Mouse (Mus musculus) hindbrain, embryonic 12.5 days (tissue): ENCODE measurements at regions not wholly inside any gene's neighbourhood (a gene's known extent, or its start where the extent isn't known, plus 50 kb on each side); places are given as distances from the start of the nearest gene placed in this dataset.

Experiments
- ATAC-seq: fragments of 200-750 bp; cut with Nextera tagmentation; 2 replicates; pipeline ENCODE4 v1.8.0; 2017; ENCODE audit warnings: moderate TSS enrichment; ENCODE audit not compliant: low FRiP score
- H3K27ac ChIP-seq: fragments of 300-500 bp; sonication (generic); 2 replicates; pipeline ENCODE4 v1.5.1; 2016; ENCODE audit warnings: mild to moderate bottlenecking
- H3K27me3 ChIP-seq: fragments of 300-500 bp; sonication (generic); 2 replicates; pipeline ENCODE4 v1.6.1; 2016; ENCODE audit warnings: mild to moderate bottlenecking
- H3K36me3 ChIP-seq: fragments of 300-500 bp; sonication (generic); 2 replicates; pipeline ENCODE4 v1.6.1; 2016; ENCODE audit warnings: mild to moderate bottlenecking
- H3K4me1 ChIP-seq: fragments of 300-500 bp; sonication (generic); 2 replicates; pipeline ENCODE4 v1.6.1; 2016
- H3K4me2 ChIP-seq: fragments of 300-500 bp; sonication (generic); replicated peaks from 2 replicates; pipeline ENCODE4 v1.6.1; 2016; ENCODE audit warnings: mild to moderate bottlenecking
- H3K4me3 ChIP-seq: fragments of 300-500 bp; sonication (generic); 2 replicates; pipeline ENCODE4 v1.5.1; 2016; ENCODE audit warnings: mild to moderate bottlenecking
- H3K9ac ChIP-seq: fragments of 300-500 bp; sonication (generic); 2 replicates; pipeline ENCODE4 v1.6.1; 2016; ENCODE audit warnings: mild to moderate bottlenecking, moderate library complexity
- H3K9me3 ChIP-seq: fragments of 300-500 bp; sonication (generic); replicated peaks from 2 replicates; pipeline ENCODE4 v1.6.1; 2016; ENCODE audit warnings: mild to moderate bottlenecking
- WGBS: fragments of 180-500 bp; shearing (Covaris S2); methylation state at CpG from one replicate; pipeline ENCODE4 v1.1.7; 2016; 5-methylcytosine and 5-hydroxymethylcytosine counted together

DNA sequence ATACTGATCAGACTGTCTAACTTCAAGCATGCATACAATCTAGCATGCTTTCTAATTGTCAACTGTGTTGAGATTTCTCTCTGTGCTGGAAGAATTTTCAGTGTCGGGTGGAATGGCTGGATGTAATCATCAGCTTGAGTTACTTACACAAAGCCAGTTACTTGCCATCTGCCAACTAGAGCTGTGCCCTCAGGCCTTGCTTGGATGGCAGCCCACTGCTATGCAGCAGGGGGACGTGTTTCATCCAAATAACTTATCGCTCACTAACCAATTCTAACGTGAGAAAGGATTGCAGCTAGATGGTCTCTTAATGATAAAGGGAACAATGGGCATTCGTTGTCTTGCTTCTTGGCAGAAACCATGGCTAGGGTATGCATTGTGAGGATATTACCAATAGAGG is 131.3 kb upstream of the Peli2 start:
- 63% methylated on average over 5 of the region's 5 CpGs for WGBS
- no peak for ATAC-seq
- Histone ChIP-seq H3K9me3 (no peaks in the 10 kb centered on the region), H3K27me3 (no peaks in the 10 kb centered on the region), H3K4me3 (no peak overlapping the region), H3K4me2 (no peak overlapping the region), H3K4me1 (peaks cover 8% of the 10 kb centered on the region), H3K9ac (no peak overlapping the region), H3K36me3 (no peaks in the 10 kb centered on the region), H3K27ac (no peak overlapping the region)

DNA sequence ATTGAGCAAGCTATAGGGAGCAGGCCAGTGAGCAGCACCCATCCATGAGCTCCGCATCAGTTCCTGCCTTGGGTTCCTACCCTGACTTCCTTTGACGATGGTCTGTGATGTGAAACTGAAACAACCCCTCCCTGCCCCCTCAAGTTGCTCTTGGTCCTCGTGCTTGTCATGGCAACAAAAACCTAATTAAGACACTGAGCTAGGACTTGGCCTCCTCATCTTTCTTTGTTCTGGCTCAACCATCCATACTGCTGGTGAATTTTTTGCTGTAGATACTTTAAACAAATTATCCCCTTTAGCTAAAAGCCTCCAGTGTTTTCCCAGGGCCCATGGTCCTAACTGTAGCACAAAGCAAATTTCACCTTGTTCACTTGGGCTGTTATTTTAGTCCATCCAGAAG is 129.9 kb upstream of the Peli2 start:
- no peaks in the 10 kb centered on the region for H3K27me3 ChIP-seq
- peaks cover 8% of the 10 kb centered on the region for H3K4me1 ChIP-seq
- no peak overlapping the region for H3K9ac ChIP-seq
- no peaks in the 10 kb centered on the region for H3K9me3 ChIP-seq
- WGBS = 51% methylated on average over 3 of the region's 3 CpGs
- no peak overlapping the region for H3K4me3 ChIP-seq
- no peak for ATAC-seq
- no peaks in the 10 kb centered on the region for H3K36me3 ChIP-seq
- no peak overlapping the region for H3K27ac ChIP-seq
- H3K4me2 ChIP-seq = no peak overlapping the region

DNA sequence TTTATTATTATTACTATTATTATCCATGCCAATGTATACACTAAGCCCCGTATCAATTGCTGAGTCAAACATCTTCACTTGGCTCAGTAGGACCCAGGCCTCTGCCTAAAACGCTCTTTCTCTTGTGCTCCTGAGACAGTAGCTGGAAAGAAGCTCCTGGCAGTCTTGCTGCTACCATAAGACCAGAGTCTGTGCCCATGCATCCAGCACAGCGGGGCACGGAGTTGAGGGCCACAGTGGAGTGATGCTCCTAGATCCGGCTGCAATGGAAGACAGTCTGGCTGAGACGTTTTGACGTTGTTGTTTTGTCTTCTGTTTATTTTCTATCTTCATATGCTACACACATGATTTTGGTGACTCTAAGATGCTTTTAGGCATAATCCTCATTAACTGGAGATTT is 129.1 kb upstream of the Peli2 start:
- ATAC-seq = no peak
- WGBS = 92% methylated on average over 7 of the region's 7 CpGs
- H3K9ac ChIP-seq = no peak overlapping the region
- H3K36me3 ChIP-seq = no peaks in the 10 kb centered on the region
- H3K4me3 ChIP-seq = no peak overlapping the region
- peaks cover 6% of the 10 kb centered on the region; the same call in 1 of the 2 replicates for H3K4me1 ChIP-seq
- H3K9me3 ChIP-seq = no peaks in the 10 kb centered on the region
- H3K27ac ChIP-seq = no peak overlapping the region
- H3K4me2 ChIP-seq = no peak overlapping the region
- H3K27me3 ChIP-seq = no peaks in the 10 kb centered on the region; the same call in 1 of the 2 replicates

DNA sequence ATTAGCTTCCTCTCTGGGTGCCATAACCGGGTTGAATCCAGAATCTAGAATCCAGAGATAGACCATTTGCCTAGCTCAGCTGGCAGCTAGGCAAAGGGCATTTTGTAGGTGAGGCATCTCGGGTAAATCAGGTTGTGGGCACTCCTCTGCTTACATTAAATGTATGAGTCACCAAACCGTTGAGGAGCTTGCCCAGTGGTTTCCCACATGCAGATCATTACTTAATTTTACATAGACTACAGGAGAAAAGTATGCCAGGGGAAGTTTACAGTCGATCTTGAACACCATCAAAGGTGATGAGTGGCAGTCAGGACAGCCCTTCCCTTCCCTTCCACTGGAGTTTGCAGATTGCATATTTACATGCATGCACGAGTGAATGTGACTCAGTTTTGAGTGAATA is 128.5 kb upstream of the Peli2 start:
- H3K27me3 ChIP-seq = no peaks in the 10 kb centered on the region; the same call in 1 of the 2 replicates
- H3K9me3 ChIP-seq = no peaks in the 10 kb centered on the region
- no peak overlapping the region for H3K9ac ChIP-seq
- H3K36me3 ChIP-seq = no peaks in the 10 kb centered on the region
- no peak overlapping the region for H3K27ac ChIP-seq
- H3K4me1 ChIP-seq = peaks cover under 1% of the 10 kb centered on the region; the same call in 1 of the 2 replicates
- no peak for ATAC-seq
- WGBS = 79% methylated on average over 5 of the region's 5 CpGs
- no peak overlapping the region for H3K4me3 ChIP-seq
- no peak overlapping the region for H3K4me2 ChIP-seq

DNA sequence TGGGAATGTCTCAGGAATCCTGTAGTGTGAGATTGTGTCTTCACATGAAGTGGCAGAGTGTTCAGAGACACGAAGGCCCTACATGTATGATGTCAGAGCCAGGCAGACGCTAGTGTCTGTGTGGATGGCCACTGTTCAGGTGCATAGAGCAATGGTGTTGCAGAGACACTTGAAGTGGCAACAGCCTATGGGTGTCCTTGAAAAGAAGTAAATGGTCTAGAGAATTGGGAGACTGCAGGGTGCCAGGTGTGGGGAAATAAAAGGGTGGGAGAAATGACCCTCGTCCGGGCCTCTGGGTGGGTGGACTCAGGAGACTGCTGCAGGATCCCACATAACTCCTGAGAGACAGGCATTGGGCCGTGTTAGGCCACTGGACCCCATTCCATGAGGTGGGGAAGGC is 127.8 kb upstream of the Peli2 start:
- H3K27me3 ChIP-seq = no peaks in the 10 kb centered on the region; the same call in 1 of the 2 replicates
- H3K27ac ChIP-seq = no peak overlapping the region
- no peak for ATAC-seq
- 91% methylated on average over 5 of the region's 5 CpGs for WGBS
- no peak overlapping the region for H3K9ac ChIP-seq
- no peak overlapping the region for H3K4me2 ChIP-seq
- H3K4me1 ChIP-seq = no peaks in the 10 kb centered on the region
- H3K36me3 ChIP-seq = no peaks in the 10 kb centered on the region
- no peaks in the 10 kb centered on the region for H3K9me3 ChIP-seq
- H3K4me3 ChIP-seq = no peak overlapping the region

DNA sequence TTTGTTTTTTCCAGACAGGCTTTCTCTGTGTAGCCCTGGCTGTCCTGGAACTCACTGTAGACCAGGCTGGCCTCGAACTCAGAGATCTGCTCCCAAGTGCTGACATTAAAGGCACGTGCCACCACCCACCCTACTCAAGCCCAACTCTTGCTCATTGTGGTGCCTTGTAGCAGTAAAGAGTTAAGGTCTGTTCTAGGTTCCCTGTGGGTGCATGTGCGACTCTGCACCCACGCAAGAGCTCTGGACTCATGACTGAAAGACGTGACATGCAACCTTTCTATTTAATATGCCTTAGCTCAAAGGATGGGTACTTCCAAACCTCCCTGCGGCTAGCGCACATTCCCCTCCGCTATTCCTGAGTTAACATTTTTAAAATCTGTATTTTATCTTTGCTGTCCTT is 121.7 kb upstream of the Peli2 start:
- Histone ChIP-seq H3K9ac (no peak overlapping the region), H3K4me2 (no peak overlapping the region), H3K4me1 (no peaks in the 10 kb centered on the region), H3K36me3 (no peaks in the 10 kb centered on the region), H3K27me3 (no peaks in the 10 kb centered on the region; the same call in 1 of the 2 replicates), H3K27ac (no peak overlapping the region), H3K4me3 (no peak overlapping the region), H3K9me3 (no peaks in the 10 kb centered on the region)
- WGBS = 96% methylated on average over 8 of the region's 8 CpGs
- ATAC-seq = no peak

DNA sequence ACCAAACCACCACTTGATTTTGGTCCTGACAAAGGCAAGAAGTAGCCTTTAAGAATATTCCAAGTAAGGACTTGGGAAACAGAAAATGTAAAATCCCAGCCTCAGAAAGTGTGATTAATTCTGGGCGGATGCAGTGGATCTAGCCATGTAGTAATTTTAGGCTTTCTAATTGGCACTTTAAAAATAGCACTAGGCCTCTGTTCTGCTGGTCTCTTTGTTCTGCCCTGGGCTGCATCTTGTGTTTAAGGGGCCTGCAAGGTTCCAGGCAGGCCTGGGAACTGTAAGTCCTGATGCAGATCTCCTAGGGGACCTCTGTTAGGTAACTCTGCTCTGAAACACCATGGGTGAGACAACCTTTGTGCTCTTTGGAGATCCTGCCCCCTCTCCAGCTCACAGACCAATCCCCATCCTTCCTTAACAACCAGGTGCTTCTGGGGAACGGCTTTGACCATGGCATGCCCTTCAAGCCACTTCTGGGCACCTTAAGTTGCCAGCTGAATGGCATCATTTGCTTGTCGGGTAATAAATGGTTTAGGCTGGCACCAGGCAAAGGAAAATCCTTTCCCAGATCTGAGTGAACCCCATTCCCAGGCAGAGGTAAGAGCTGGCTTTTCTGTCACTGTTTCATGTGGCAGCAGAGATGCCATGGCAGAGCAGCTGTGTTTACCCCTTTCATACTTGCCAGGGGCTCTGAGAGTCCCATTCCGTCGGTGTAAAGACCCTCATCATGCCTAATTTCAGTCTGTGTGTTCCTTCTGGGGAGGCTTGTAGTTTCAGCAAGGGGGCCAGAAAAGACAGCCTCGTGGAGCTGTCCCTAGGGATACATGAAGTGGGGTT is 115.3 kb upstream of the Peli2 start:
- H3K4me2 ChIP-seq = no peak overlapping the region
- no peaks in the 10 kb centered on the region for H3K27me3 ChIP-seq
- 78% methylated on average over 6 of the region's 6 CpGs for WGBS
- ATAC-seq = no peak
- H3K27ac ChIP-seq = no peak overlapping the region
- H3K9ac ChIP-seq = no peak overlapping the region
- no peaks in the 10 kb centered on the region for H3K4me1 ChIP-seq
- no peak overlapping the region for H3K4me3 ChIP-seq
- no peaks in the 10 kb centered on the region for H3K9me3 ChIP-seq
- H3K36me3 ChIP-seq = no peaks in the 10 kb centered on the region

DNA sequence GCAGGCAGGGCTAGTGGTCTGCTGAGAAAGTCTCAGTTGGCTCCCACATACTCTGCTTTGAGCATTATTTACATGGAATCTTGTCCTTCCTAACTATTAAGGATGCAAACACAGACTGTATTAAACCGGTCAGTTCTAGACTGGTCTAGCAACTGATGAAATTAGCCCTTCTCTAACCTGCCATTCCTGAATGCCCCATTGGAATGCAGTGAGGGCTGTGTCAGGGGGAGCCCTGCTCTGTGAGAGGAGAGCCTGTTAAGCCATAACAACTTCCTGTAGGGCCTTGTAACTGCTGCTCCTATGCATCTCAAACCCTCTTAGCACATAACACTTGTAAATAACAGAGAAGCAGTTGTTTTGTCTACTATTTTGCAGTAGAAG is 114.7 kb upstream of the Peli2 start:
- Histone ChIP-seq H3K27me3 (no peaks in the 10 kb centered on the region), H3K9ac (no peak overlapping the region), H3K27ac (no peak overlapping the region), H3K4me1 (no peaks in the 10 kb centered on the region), H3K4me3 (no peak overlapping the region), H3K36me3 (no peaks in the 10 kb centered on the region), H3K4me2 (no peak overlapping the region), H3K9me3 (no peaks in the 10 kb centered on the region)
- WGBS = 83% methylated on average over 1 of the region's 1 CpGs
- ATAC-seq = no peak

DNA sequence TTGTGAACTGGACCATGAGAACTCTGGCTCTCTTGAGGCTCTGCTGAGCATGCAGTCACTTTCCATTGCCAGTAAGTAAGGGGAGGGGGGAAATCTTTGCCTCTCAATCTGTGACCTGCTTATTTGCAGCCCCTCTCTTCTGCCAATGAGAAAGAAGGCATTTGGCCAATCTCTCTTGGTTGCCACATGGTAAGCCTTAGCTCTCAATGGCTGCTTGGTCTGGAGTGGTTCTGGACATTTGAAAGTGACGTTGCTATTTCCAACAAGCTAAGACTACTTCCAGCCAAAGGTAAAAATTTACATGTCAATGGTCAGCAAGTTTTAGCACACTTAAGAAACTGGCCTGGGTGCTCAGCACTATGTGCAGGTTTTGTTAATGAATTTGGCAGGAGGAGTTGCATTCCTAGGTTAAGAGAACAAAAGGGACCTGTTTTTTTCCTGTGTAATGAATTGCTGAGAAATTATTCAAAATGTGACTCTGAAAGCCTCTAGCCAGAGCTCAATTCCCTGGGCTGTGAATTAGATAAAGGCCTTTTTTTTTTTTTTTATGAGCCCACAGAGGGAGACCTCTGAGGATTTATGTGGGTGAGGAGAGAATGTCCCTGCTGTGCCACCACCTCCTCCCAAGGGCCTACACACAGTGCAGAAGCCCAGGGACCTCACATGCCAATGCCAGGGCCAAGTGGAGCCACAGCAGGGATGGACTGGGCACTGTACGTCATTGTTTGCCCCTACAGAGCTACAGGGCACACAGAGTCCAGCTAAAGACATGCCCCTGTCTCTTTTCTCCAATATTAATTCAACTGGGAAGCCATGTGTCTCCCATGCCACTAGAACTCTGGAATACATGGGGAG is 108.0 kb upstream of the Peli2 start:
- H3K9me3 ChIP-seq = no peaks in the 10 kb centered on the region
- H3K9ac ChIP-seq = no peak overlapping the region
- no peak overlapping the region for H3K27ac ChIP-seq
- no peak for ATAC-seq
- no peak overlapping the region for H3K4me2 ChIP-seq
- H3K27me3 ChIP-seq = no peaks in the 10 kb centered on the region
- no peaks in the 10 kb centered on the region for H3K36me3 ChIP-seq
- WGBS = 52% methylated on average over 2 of the region's 2 CpGs
- no peak overlapping the region for H3K4me3 ChIP-seq
- 0 out of 2 replicates have a peak, but pooled peaks cover 3% of the 10 kb centered on the region for H3K4me1 ChIP-seq

DNA sequence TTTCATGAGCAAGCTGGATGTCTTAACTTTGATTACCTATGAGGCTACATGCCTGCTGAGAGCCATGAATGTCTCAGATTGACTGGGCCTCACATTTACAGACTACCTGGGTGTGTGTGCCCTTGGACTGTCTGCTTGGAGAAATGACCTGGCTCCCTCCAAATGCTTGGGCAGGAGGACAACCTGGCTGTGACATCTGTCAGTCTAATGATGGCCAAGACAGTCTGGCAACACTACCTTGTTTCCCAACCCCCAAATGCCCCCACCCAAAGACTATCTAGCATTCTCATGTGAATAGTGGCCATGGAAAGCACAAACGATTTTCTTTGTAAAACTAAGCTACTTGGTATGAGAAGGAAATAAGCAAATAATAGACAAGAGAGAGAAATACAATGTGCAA is 107.2 kb upstream of the Peli2 start:
- H3K9me3 ChIP-seq = no peaks in the 10 kb centered on the region
- 70% methylated on average over 1 of the region's 1 CpGs for WGBS
- ATAC-seq = no peak

DNA sequence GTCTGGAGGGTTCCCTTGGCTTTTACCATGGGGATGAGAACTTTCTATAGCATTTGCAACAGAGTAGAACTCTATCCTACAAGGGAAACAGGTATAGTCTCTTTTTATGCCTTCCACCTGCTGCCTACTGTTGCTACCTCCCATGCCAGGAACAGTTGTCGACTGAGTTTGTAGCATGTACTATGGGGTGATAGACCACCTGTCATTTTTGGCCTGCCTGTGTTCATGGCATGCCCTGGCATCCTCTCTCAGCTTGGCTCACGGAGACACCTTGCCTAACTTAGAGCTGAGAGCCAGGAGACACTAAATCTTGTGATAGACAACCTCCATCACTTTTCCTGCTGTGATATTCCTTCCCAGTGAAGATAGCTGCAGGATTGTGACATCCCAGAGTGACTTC is 105.8 kb upstream of the Peli2 start:
- WGBS = 89% methylated on average over 2 of the region's 2 CpGs

More for the DNA sequence above, 107.2 kb upstream of the Peli2 start:
- Histone ChIP-seq H3K9ac (no peak overlapping the region), H3K4me3 (no peak overlapping the region), H3K4me2 (no peak overlapping the region), H3K27me3 (no peaks in the 10 kb centered on the region), H3K4me1 (0 out of 2 replicates have a peak, but pooled peaks cover 3% of the 10 kb centered on the region), H3K27ac (no peak overlapping the region), H3K36me3 (no peaks in the 10 kb centered on the region)

DNA sequence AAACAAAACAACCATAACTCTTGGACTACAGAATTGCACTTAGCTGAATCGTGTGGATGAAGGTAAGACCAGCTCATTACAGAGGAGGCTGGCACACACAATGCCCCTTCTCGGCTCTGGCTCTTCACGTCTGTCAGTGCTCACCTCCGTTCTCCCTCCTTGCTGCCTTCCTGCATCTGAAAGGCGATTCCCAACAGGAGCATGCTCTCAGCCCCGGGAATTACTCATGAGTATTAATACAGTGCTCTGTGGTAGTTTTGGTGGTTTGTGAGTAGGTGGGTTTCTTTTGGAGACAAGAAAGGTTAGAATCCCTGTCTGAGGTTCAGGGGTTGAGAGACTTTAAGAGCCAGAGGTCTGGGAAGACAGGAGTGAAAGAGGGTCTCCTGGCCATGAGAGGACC is 102.7 kb upstream of the Peli2 start:
- H3K9me3 ChIP-seq = no peaks in the 10 kb centered on the region
- H3K27ac ChIP-seq = no peak overlapping the region
- 88% methylated on average over 6 of the region's 6 CpGs for WGBS
- H3K4me2 ChIP-seq = no peak overlapping the region
- no peak for ATAC-seq
- no peak overlapping the region for H3K9ac ChIP-seq
- no peaks in the 10 kb centered on the region for H3K27me3 ChIP-seq
- no peaks in the 10 kb centered on the region for H3K36me3 ChIP-seq
- no peaks in the 10 kb centered on the region for H3K4me1 ChIP-seq
- no peak overlapping the region for H3K4me3 ChIP-seq

More for the DNA sequence above, 105.8 kb upstream of the Peli2 start:
- no peak for ATAC-seq
- no peak overlapping the region for H3K27ac ChIP-seq
- no peaks in the 10 kb centered on the region for H3K36me3 ChIP-seq
- no peaks in the 10 kb centered on the region for H3K27me3 ChIP-seq
- H3K4me3 ChIP-seq = no peak overlapping the region
- H3K9ac ChIP-seq = no peak overlapping the region
- no peaks in the 10 kb centered on the region for H3K9me3 ChIP-seq
- H3K4me1 ChIP-seq = 0 out of 2 replicates have a peak, but pooled peaks cover 3% of the 10 kb centered on the region
- no peak overlapping the region for H3K4me2 ChIP-seq
